9 mouse cellular contexts compared by ENCODE assay signal in the genomic region with DNA sequence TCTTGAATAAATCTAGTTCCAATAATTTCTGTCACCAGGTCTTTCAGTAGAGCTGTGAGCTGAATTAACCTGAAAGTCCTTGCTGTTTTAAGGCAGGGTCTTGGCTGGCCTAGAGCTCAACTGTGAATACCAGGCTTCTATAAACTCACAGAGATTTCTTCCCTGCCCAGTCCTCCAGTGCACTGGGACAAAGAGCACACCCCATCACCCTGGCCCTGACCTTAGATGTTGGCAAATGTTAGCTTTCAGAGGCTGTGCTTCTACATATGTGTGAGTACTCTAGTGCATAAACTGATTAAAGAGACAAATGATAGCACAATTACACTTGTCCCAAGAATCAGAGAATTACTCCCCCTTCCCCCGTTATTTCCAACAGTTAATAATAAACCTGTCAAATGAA. TPM values are rescaled to one million over a fixed set of nuclear protein-coding genes. Genes with fewer than 3 reads are reported as not detected.
DNase-seq lines count a peak whose midpoint lies in the region; ATAC-seq and TF ChIP-seq lines count a peak whose summit lies in the region.
"Had no signal": no experiment of that assay in that cellular context is flagged by ENCODE, and none has a peak within 500 bp of the region (broad histone marks: within the 10 kb centered on the region; RNA-seq: fewer than 3 reads in every experiment).

No protein-coding gene starts in this region.

- no peak for DNase-seq in heart, adult 18-20 months
- peak; percentile 23 for DNase-seq in 3T3-L1 (ENCODE audit: low read depth, low spot score)
- no peak for DNase-seq in liver, embryonic 11.5 days (ENCODE audit: low spot score)
- no peak for DNase-seq in gastrocnemius, postnatal 10 days
- no peak for DNase-seq in cerebellum, postnatal 4 days (ENCODE audit: low spot score in 2 of 2)
- DNase-seq: cerebellum, adult 2 months; thymus, postnatal 25 days had no signal

- H3K27me3 ChIP-seq in heart, embryonic 15.5 days = no peaks in the 10 kb centered on the region
- 0 out of 2 replicates have a peak, but pooled peaks cover 5% of the 10 kb centered on the region for H3K27me3 ChIP-seq in E14TG2a.4 (ENCODE audit: insufficient read depth, low read length)
- H3K27me3 ChIP-seq in liver, embryonic 11.5 days (replicated peaks; ENCODE audit: control insufficient read depth, insufficient read depth, low read length) = no peaks in the 10 kb centered on the region

- no peaks in the 10 kb centered on the region for H3K9me3 ChIP-seq in heart, embryonic 15.5 days (replicated peaks)
- H3K9me3 ChIP-seq in E14TG2a.4 (ENCODE audit: low read length) = no peaks in the 10 kb centered on the region
- H3K9me3 ChIP-seq in liver, embryonic 11.5 days (ENCODE audit: control insufficient read depth, low read length) = no peaks in the 10 kb centered on the region

- ATAC-seq in heart, embryonic 15.5 days (replicated peaks; ENCODE audit: insufficient number of reproducible peaks, insufficient read depth, low FRiP score, low read depth) = no peak
- no peak for ATAC-seq in liver, embryonic 11.5 days (replicated peaks; ENCODE audit: low FRiP score)

- no peak overlapping the region for H3K27ac ChIP-seq in heart, embryonic 15.5 days
- no peak overlapping the region; the same call in 1 of the 2 replicates for H3K27ac ChIP-seq in liver, embryonic 11.5 days (ENCODE audit: low read depth, low read length)

- peak overlapping the region; percentile 83; the same call in 1 of the 2 replicates for H3K4me3 ChIP-seq in heart, embryonic 15.5 days
- H3K4me3 ChIP-seq in E14TG2a.4 (replicated peaks; ENCODE audit: low read length) = peak overlapping the region; percentile 93
- peak overlapping the region; percentile 93 for H3K4me3 ChIP-seq in liver, embryonic 11.5 days (ENCODE audit: low read depth, low read length)

- no peak overlapping the region for H3K9ac ChIP-seq in heart, embryonic 15.5 days
- H3K9ac ChIP-seq in liver, embryonic 11.5 days (ENCODE audit: low read depth, low read length) = no peak overlapping the region

- H3K4me2 ChIP-seq in heart, embryonic 15.5 days = no peak overlapping the region
- H3K4me2 ChIP-seq in liver, embryonic 11.5 days = peak overlapping the region; percentile 73

- no peak for TF ChIP-seq CTCF in E14TG2a.4 (conservative IDR thresholded peaks at IDR 0.05; ENCODE audit: low read length)

- H3K36me3 ChIP-seq in heart, embryonic 15.5 days = no peaks in the 10 kb centered on the region
- peaks cover 5% of the 10 kb centered on the region; the same call in 1 of the 2 replicates for H3K36me3 ChIP-seq in E14TG2a.4 (ENCODE audit: insufficient read depth, low read length)
- no peaks in the 10 kb centered on the region for H3K36me3 ChIP-seq in liver, embryonic 11.5 days (ENCODE audit: control insufficient read depth, insufficient read depth, low read length)

- 72% methylated on average over 1 of the region's 1 CpGs for WGBS in heart, embryonic 15.5 days
- 76% methylated on average over 1 of the region's 1 CpGs for WGBS in liver, embryonic 11.5 days

- H3K4me1 ChIP-seq in heart, embryonic 15.5 days (replicated peaks) = peaks cover 16% of the 10 kb centered on the region
- peaks cover 37% of the 10 kb centered on the region for H3K4me1 ChIP-seq in E14TG2a.4 (replicated peaks; ENCODE audit: low read depth, low read length)
- H3K4me1 ChIP-seq in liver, embryonic 11.5 days (replicated peaks; ENCODE audit: control insufficient read depth, insufficient read depth, low read length) = peaks cover 19% of the 10 kb centered on the region

RNA-seq across cellular contexts. Expression of gene Ubp1, which starts 1.1 kb away (rescaled TPM):
- polyA plus RNA-seq in heart, embryonic 15.5 days (2015; fragmentation: Nextera tagmentation; extraction: Ambion mirVana) = 18.1 and 22.2 TPM in 2 replicates
- total RNA-seq in heart, adult 18-20 months (2021) = 10 to 100 TPM; 21.8 to 23.4 TPM
- polyA plus RNA-seq in liver, embryonic 11.5 days (2014; fragmentation: Nextera tagmentation; extraction: Ambion mirVana) = 57.4 and 58.5 TPM in 2 replicates
- total RNA-seq in gastrocnemius, postnatal 10 days (2021) = 10 to 100 TPM; 21.5 to 33.6 TPM
